Mouse (Mus musculus): ENCODE measurements around the gene Nfic.

The Nfic gene

GRCm38 (mm10) chr10:81379183-81379553, 76.3 kb downstream of the Nfic start:
- DNase-seq: no peak

- DNase-seq: peak; percentile 100
Observed at GRCm38 (mm10) chr10:81378553-81379182, 76.8 kb downstream of the Nfic start.

GRCm38 (mm10) chr10:81377793-81378552, 77.5 kb downstream of the Nfic start, which contains the start of gene Fzr1:
Gene Fzr1, minus strand, starts transcription at chr10:81378516.
- no peak for DNase-seq

- no peak for DNase-seq
Observed at GRCm38 (mm10) chr10:81377362-81377664, 78.1 kb downstream of the Nfic start.

- DNase-seq: no peak
Observed at GRCm38 (mm10) chr10:81376561-81377361, 78.7 kb downstream of the Nfic start.

GRCm38 (mm10) chr10:81375322-81375721, 80.1 kb downstream of the Nfic start:
- no peak for DNase-seq

GRCm38 (mm10) chr10:81367207-81367495, 88.3 kb downstream of the Nfic start:
- DNase-seq: no peak

- DNase-seq: no peak
Observed at GRCm38 (mm10) chr10:81366477-81367206, 88.8 kb downstream of the Nfic start.

- no peak for DNase-seq
Observed at GRCm38 (mm10) chr10:81365672-81366476, 89.6 kb downstream of the Nfic start, which contains the start of gene 4930404N11Rik. Gene 4930404N11Rik, minus strand, starts transcription at chr10:81365816.

GRCm38 (mm10) chr10:81365073-81365472, 90.4 kb downstream of the Nfic start:
- no peak for DNase-seq

GRCm38 (mm10) chr10:81364666-81365065, 90.8 kb downstream of the Nfic start:
- DNase-seq: no peak

GRCm38 (mm10) chr10:81363436-81364346, 91.7 kb downstream of the Nfic start:
- no peak for DNase-seq

GRCm38 (mm10) chr10:81362336-81362949, 93.0 kb downstream of the Nfic start:
- DNase-seq: no peak

GRCm38 (mm10) chr10:81360721-81361120, 94.7 kb downstream of the Nfic start:
- DNase-seq: no peak

GRCm38 (mm10) chr10:81358841-81359240, 96.6 kb downstream of the Nfic start:
- DNase-seq: no peak

- no peak for DNase-seq
Observed at GRCm38 (mm10) chr10:81358209-81358608, 97.2 kb downstream of the Nfic start.

GRCm38 (mm10) chr10:81356991-81357844, 98.2 kb downstream of the Nfic start, which contains the start of gene Mfsd12:
Gene Mfsd12, plus strand, starts transcription at chr10:81357491.
- DNase-seq: peak; percentile 85 to 87

GRCm38 (mm10) chr10:81356352-81356990, 99.0 kb downstream of the Nfic start:
- peak; percentile 73 to 79 for DNase-seq

GRCm38 (mm10) chr10:81355533-81355932, 99.9 kb downstream of the Nfic start:
- DNase-seq: no peak

All from B cell, adult 2 months (primary cell).